Mouse (Mus musculus) forebrain, embryonic 11.5 days (tissue): ENCODE measurements around the gene Mpg. TPM values are rescaled to one million over a fixed set of nuclear protein-coding genes. Genes with fewer than 3 reads are reported as not detected.

Experiments
- ATAC-seq: fragments of 200-750 bp; cut with Nextera tagmentation; replicated peaks from 2 replicates; pipeline ENCODE4 v1.8.0; 2017; ENCODE audit warnings: moderate TSS enrichment; ENCODE audit not compliant: low FRiP score
- DNase-seq: peaks from one replicate; pipeline ENCODE4 v3.0.0-alpha.2; 2017; ENCODE audit warnings: low spot score
- H3K27ac ChIP-seq: fragments of 300-500 bp; sonication (generic); 2 replicates; pipeline ENCODE4 v1.5.1; 2014; ENCODE audit warnings: low read depth, low read length
- H3K27me3 ChIP-seq: fragments of 300-500 bp; sonication (generic); 2 replicates; pipeline ENCODE4 v1.6.1; 2014; ENCODE audit warnings: mild to moderate bottlenecking, low read length, mixed read lengths; ENCODE audit not compliant: control insufficient read depth, insufficient read depth
- H3K36me3 ChIP-seq: fragments of 300-500 bp; sonication (generic); 2 replicates; pipeline ENCODE4 v1.6.1; 2014; ENCODE audit warnings: mild to moderate bottlenecking, low read length, moderate library complexity, mixed read lengths; ENCODE audit not compliant: control insufficient read depth, insufficient read depth
- H3K4me1 ChIP-seq: fragments of 300-500 bp; sonication (generic); replicated peaks from 2 replicates; pipeline ENCODE4 v1.6.1; 2014; ENCODE audit warnings: low read length, mixed read lengths; ENCODE audit not compliant: control insufficient read depth, insufficient read depth
- H3K4me2 ChIP-seq: fragments of 300-500 bp; sonication (generic); 2 replicates; pipeline ENCODE4 v1.6.1; 2014; ENCODE audit warnings: low read depth, mild to moderate bottlenecking, low read length, moderate library complexity, mixed read lengths; ENCODE audit not compliant: severe bottlenecking
- H3K4me3 ChIP-seq: fragments of 300-500 bp; sonication (generic); 2 replicates; pipeline ENCODE4 v1.5.1; 2014; ENCODE audit warnings: low read depth, low read length
- H3K9ac ChIP-seq: fragments of 300-500 bp; sonication (generic); 2 replicates; pipeline ENCODE4 v1.6.1; 2014; ENCODE audit warnings: low read length
- H3K9me3 ChIP-seq: fragments of 300-500 bp; sonication (generic); 2 replicates; pipeline ENCODE4 v1.6.1; 2016; ENCODE audit warnings: low read length, mixed read lengths; ENCODE audit not compliant: control insufficient read depth
- WGBS: fragments of 180-500 bp; shearing (Covaris S2); extraction: QIAGEN DNeasy Blood & Tissue Kit; methylation state at CpG from one replicate; pipeline ENCODE4 v1.1.7; 2014; 5-methylcytosine and 5-hydroxymethylcytosine counted together
- polyA plus RNA-seq: library from polyadenylated mRNA; unstranded; fragments of >200 nt; fragmentation: Nextera tagmentation; extraction: Ambion mirVana; gene quantifications from 2 replicates; pipeline ENCODE4 v1.2.1, GENCODE M21; 2014

The Mpg gene
- polyA plus RNA-seq, 1 experiment from 2014 or later: 28.0 TPM

GRCm38 (mm10) chr11:32189434-32189833 is 36.9 kb upstream of the Mpg start:
- H3K9me3 ChIP-seq: no peaks in the 10 kb centered on the region
- WGBS: 62% methylated on average over 5 of the region's 5 CpGs
- H3K4me2 ChIP-seq: no peak overlapping the region
- H3K36me3 ChIP-seq: no peaks in the 10 kb centered on the region
- no peak overlapping the region for H3K9ac ChIP-seq
- no peak for ATAC-seq
- H3K27ac ChIP-seq: no peak overlapping the region
- DNase-seq: no peak
- H3K4me3 ChIP-seq: no peak overlapping the region
- no peaks in the 10 kb centered on the region for H3K4me1 ChIP-seq
- H3K27me3 ChIP-seq: no peaks in the 10 kb centered on the region

GRCm38 (mm10) chr11:32190119-32190518 is 36.2 kb upstream of the Mpg start:
- H3K36me3 ChIP-seq: no peaks in the 10 kb centered on the region
- H3K4me1 ChIP-seq: no peaks in the 10 kb centered on the region
- no peak overlapping the region for H3K9ac ChIP-seq
- H3K27me3 ChIP-seq: no peaks in the 10 kb centered on the region
- no peaks in the 10 kb centered on the region for H3K9me3 ChIP-seq
- ATAC-seq (no peak), DNase-seq (no peak)
- H3K4me3 ChIP-seq: no peak overlapping the region
- H3K27ac ChIP-seq: no peak overlapping the region
- no peak overlapping the region for H3K4me2 ChIP-seq
- WGBS: 80% methylated on average over 9 of the region's 9 CpGs

GRCm38 (mm10) chr11:32190603-32191110 is 35.6 kb upstream of the Mpg start:
- Histone ChIP-seq H3K4me2 (no peak overlapping the region), H3K9me3 (no peaks in the 10 kb centered on the region), H3K27me3 (no peaks in the 10 kb centered on the region), H3K4me1 (no peaks in the 10 kb centered on the region), H3K9ac (no peak overlapping the region), H3K27ac (no peak overlapping the region), H3K36me3 (no peaks in the 10 kb centered on the region), H3K4me3 (no peak overlapping the region)
- DNase-seq (no peak), ATAC-seq (no peak)
- 80% methylated on average over 13 of the region's 13 CpGs for WGBS

GRCm38 (mm10) chr11:32193156-32193555 is 33.1 kb upstream of the Mpg start:
- WGBS: 89% methylated on average over 10 of the region's 10 CpGs
- no peaks in the 10 kb centered on the region for H3K9me3 ChIP-seq
- H3K27me3 ChIP-seq: no peaks in the 10 kb centered on the region
- no peak overlapping the region for H3K9ac ChIP-seq
- DNase-seq: no peak
- H3K36me3 ChIP-seq: no peaks in the 10 kb centered on the region
- H3K4me2 ChIP-seq: no peak overlapping the region
- ATAC-seq: no peak
- H3K27ac ChIP-seq: no peak overlapping the region
- no peak overlapping the region for H3K4me3 ChIP-seq
- H3K4me1 ChIP-seq: no peaks in the 10 kb centered on the region

- Histone ChIP-seq H3K4me1 (no peaks in the 10 kb centered on the region), H3K4me2 (no peak overlapping the region), H3K27ac (no peak overlapping the region), H3K36me3 (no peaks in the 10 kb centered on the region), H3K9me3 (no peaks in the 10 kb centered on the region), H3K27me3 (no peaks in the 10 kb centered on the region), H3K4me3 (no peak overlapping the region), H3K9ac (no peak overlapping the region)
- 89% methylated on average over 10 of the region's 10 CpGs for WGBS
- DNase-seq (peak; percentile 47), ATAC-seq (no peak)
Measured at GRCm38 (mm10) chr11:32194086-32194485, 32.2 kb upstream of the Mpg start.

GRCm38 (mm10) chr11:32194626-32195025 is 31.7 kb upstream of the Mpg start:
- no peaks in the 10 kb centered on the region for H3K9me3 ChIP-seq
- DNase-seq: peak; percentile 29
- H3K4me2 ChIP-seq: no peak overlapping the region
- no peak overlapping the region for H3K9ac ChIP-seq
- H3K27ac ChIP-seq: no peak overlapping the region
- ATAC-seq: no peak
- H3K4me3 ChIP-seq: no peak overlapping the region
- H3K4me1 ChIP-seq: no peaks in the 10 kb centered on the region
- WGBS: 79% methylated on average over 5 of the region's 5 CpGs
- H3K36me3 ChIP-seq: no peaks in the 10 kb centered on the region
- H3K27me3 ChIP-seq: no peaks in the 10 kb centered on the region

GRCm38 (mm10) chr11:32195867-32196540 is 30.3 kb upstream of the Mpg start:
- peak; percentile 39 for DNase-seq
- no peaks in the 10 kb centered on the region for H3K27me3 ChIP-seq
- ATAC-seq: no peak
- H3K4me2 ChIP-seq: no peak overlapping the region
- no peak overlapping the region for H3K27ac ChIP-seq
- no peak overlapping the region for H3K4me3 ChIP-seq
- no peaks in the 10 kb centered on the region for H3K36me3 ChIP-seq
- no peaks in the 10 kb centered on the region for H3K9me3 ChIP-seq
- 31% methylated on average over 11 of the region's 11 CpGs for WGBS
- no peaks in the 10 kb centered on the region for H3K4me1 ChIP-seq
- H3K9ac ChIP-seq: no peak overlapping the region

- no peak for DNase-seq
- Histone ChIP-seq H3K27ac (no peak overlapping the region), H3K27me3 (no peaks in the 10 kb centered on the region), H3K4me3 (no peak overlapping the region), H3K9me3 (no peaks in the 10 kb centered on the region), H3K4me1 (no peaks in the 10 kb centered on the region), H3K36me3 (no peaks in the 10 kb centered on the region), H3K4me2 (no peak overlapping the region), H3K9ac (no peak overlapping the region)
- 82% methylated on average over 6 of the region's 6 CpGs for WGBS
- no peak for ATAC-seq
Measured at GRCm38 (mm10) chr11:32196727-32197126, 29.6 kb upstream of the Mpg start.

- no peaks in the 10 kb centered on the region for H3K4me1 ChIP-seq
- ATAC-seq (no peak), DNase-seq (peak; percentile 16)
- H3K27me3 ChIP-seq: no peaks in the 10 kb centered on the region
- H3K27ac ChIP-seq: no peak overlapping the region
- WGBS: 76% methylated on average over 3 of the region's 3 CpGs
- no peak overlapping the region for H3K9ac ChIP-seq
- H3K4me3 ChIP-seq: no peak overlapping the region
- H3K4me2 ChIP-seq: no peak overlapping the region
- H3K36me3 ChIP-seq: no peaks in the 10 kb centered on the region
- no peaks in the 10 kb centered on the region for H3K9me3 ChIP-seq
Measured at GRCm38 (mm10) chr11:32197766-32198165, 28.5 kb upstream of the Mpg start.
